Mouse (Mus musculus): ENCODE data around the gene Gm21885. TPM values are rescaled to one million over a fixed set of nuclear protein-coding genes. Genes with fewer than 3 reads are reported as not detected.
"Not testable (repeated sequence)": the region's sequence is repeated elsewhere in the genome, so short reads cannot be mapped to it uniquely, and the experiment has no call there.

Gene Gm21885
- not detected for total RNA-seq (2021)
- long read RNA-seq, experiment 1, result 0 reads
- long read RNA-seq, experiment 2, result 0 reads

DNA sequence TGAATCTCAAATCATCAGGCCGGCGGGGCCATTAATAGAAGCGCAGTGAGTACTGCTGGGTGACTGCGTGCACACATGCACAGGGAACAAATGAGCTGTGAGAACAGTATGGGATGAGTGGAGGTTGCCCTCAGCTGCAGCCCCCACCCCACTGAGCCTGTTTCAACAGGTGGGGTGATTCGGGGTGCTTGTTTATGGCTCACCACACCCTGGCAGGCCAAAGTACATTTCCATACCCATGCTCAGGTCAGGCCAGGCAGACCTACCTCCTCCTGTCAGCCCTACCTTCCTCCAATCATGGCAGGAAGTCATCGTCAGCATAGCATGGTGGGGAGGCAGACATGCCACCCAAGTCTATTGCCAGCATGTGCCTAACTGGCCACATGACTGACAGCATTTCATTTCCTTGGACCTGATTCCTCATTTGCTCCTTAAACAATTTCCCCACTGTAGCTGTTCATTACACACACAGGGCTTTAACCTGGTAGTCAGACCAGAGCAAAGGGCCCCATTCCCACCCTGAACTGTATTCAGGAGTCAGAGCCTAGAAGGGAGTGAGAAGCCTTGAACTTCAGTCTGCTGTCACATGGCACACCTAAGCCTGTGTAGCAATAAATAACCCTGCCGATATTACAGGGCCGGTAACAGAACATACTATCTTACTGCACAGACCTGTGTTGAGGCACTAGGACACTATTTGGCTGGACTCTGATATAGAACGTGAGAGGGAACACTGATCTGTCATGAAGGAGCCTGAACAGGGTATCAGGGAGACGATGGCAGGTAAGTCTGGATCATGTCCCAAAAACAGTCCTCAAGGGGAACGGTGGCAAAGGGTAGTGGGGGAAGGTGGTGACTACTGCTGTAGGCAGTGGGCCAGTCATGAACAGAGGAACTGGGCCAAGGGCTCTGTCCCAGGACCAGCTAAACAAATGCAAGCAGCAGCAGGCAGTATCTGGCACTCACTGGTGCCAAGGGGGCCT, at the start of gene Gm21885:
Gene Gm21885 (plus strand): TSS at position 675 of the 983 bp plus-strand sequence.
- no peak for DNase-seq

DNA sequence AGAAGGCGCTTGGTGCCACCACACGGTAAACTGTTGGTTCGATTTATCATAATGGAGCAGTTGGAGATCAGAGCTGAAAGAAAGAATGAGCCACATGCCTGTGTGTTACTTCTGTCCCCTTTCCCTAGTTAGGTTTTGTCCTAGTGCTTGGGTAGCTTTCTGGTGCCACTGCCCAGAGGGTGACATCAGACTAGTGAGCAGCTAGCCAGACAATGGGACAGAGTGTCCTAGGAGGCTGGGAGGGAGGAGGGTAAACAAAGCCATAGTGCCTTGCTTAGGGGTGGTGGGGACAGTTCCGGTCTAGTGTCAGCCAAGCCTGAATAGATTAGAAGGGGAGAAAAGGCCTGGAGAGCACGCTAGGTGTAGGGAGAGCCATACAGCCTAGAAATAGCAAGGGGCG, 48.3 kb upstream of the Gm21885 start:
- DNase-seq, result no peak

DNA sequence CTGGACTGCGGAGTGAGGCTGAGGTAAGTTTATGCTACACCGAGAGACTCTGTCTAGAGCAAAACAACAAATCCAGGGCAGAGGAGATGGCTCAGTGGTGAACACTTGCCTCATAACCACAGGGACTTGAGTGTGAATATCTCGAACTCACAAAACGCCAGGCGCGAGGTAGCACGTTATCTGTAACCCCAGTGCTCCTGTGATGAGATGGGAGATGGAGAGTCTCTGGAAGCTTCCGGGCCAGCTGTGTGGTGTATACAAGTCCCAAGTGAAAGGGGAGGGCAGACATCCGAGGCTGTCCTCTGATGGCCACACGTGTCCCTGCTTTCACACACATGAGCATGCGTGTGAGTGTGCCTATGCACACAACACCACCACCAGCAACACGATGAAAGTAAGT, 47.3 kb upstream of the Gm21885 start:
- DNase-seq, result no peak

DNA sequence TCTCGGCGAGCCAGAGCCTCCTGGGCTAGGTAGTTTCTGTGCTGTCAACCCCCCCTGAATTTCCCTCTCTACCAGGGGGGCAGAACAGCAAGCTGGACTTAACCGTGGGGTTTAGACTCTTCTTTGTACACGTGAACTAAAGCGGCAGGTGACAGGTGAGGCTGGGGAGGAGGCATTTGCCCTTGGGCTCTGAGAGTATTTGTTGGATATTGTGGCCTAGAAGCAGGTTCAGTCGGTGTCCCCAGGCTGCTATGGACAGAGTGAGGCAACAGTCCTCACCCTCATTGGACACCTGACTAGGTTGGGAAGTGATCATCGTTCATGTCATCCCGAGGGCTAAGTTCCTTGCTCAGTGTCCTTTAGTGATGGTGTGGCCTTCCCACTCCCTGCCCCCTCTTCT, 46.8 kb upstream of the Gm21885 start:
- no peak for DNase-seq

DNA sequence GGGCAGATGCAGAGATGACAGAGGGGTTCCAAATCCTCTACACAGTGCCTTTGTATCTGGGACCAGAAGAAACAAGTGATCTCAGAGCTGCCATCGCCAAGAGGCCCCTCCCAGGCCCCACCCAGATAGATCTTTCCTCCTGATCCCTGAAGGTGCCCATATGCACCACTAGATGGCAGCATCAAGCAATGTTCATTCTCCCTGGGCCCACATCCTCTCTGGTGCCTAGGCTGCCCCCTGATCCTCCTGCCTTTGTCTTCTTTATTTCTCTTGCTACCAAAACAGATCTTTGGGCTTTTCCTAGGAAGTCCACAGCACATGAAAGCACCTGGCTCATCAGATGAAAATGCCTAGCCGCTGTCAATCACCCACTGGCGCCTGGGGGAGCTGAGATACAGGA, 45.6 kb upstream of the Gm21885 start:
- DNase-seq, result peak; percentile 76

DNA sequence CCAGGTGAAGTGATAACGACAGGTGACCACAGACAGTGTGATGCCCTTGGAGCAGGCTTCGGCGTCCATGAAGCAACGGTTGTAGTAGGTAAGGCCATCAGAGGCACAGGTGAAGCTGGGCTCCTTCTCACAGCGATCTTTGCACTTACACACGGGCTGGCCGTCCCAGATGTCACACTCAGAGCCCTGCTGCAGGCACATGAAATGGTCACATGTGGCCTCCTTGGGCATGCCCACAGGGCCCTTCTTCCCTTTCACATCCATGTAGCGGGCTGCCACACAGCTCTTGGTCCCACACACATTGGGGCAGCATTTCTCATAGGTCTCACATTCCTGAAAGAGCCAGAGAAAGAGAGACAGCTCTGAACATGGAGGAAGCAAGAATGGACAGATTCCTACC, 42.9 kb upstream of the Gm21885 start:
- DNase-seq, result no peak

DNA sequence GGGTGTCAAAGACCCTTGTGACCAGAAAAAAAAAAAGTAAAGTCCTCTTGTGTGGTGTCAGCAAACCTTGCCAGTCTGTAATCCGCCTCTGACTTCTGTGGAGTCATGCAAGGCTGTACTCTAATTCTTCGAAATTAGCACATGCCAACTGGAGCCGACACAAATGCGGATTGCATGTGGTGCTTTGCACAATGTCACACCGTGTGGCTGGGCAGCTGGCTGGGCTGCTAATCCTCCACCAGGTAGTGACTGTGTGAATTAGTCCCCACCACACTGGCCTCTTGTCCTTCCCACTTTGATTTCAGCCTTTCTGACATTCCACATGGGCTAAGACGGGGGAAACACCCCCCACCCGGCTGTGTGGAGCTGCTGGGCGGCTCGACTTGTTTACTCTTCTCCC, 42.0 kb upstream of the Gm21885 start:
- DNase-seq, result no peak

DNA sequence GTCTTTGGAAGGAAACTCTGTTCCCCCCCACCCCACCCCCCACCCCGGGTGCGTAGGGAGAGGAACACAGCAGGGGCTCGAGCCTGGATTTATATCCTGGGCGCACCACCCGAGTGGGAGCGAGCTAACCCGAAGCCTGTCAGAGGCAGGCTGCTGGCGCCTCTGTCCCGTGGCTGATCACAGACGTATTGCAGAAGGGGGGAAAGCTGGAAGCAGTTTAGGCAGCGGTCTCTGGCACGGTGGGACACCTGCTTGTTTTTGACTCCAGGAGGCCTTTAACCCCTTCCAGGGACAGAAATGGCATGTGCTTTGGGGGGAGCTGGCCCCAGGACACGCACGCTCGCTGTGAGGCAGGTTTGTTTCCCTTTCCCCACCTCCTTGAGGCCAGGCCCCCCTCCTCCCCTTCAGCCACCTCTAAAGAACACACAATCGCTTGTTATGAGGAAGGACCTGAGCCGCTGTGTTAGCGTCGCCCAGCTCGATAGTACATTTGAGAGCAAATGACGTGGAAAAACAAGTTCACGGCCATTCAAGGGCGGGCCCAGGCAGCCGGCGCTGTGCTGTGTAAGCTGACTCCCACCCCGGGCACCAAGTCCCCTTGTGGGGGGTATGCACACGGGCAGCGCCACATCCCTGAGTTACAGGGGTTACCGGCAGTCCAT, 38.8 kb upstream of the Gm21885 start:
- peak; percentile 32 for DNase-seq

DNA sequence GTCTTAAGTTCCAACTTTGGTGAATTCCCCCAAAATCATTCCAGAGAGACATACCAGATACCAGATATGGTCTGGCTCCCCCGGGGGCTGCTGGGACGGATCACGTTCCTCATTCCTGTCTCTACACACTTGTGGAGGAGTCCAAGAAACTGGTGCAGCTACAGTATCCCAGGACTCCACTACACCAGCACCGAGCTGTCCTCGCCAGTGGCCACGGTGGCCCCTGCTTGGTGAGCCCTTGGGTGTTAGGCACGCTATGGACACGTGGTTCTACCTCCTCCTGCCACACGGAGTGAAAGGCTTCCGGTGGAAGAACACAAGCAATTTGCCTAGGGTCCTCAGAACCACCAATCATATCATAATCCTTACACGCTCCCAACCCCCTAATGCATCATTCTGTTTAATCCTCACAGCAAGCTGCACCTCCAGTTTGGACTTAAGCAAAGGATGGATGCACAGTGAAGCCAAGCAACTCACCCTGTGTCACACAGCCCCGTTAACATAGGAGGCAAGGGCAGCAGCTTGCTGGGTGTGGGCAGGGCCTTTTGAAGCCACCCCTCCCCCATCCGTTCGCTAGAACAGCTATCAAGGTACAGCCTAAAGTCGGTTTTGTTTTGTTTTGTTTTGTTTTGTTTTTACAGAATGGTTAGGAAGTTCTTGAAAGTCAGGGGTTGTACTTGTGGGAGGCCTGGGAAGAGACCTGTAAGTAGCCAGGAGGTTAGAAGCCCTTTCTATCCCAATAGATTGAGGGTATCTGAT, 38.1 kb upstream of the Gm21885 start:
- no peak for DNase-seq

DNA sequence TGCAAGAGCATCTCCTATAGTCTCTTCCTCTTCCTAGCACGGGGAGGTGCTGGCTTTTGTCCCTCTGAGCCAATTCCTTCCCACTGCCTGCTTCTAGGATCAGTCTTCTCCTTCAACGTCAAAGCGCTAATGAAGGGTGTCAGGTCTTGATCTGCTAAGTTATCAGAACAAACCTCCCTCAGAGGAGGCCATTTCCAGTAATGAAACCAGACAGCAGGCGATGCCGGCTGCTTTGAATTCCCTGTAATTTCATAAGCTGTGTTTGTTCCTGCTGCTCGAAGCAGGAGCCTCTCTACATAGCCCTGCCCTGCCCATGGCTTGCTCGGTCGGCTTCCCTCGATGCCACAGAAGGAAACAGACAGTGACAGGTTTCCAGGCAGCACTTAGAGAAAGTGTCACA, 37.3 kb upstream of the Gm21885 start:
- DNase-seq, result no peak

DNA sequence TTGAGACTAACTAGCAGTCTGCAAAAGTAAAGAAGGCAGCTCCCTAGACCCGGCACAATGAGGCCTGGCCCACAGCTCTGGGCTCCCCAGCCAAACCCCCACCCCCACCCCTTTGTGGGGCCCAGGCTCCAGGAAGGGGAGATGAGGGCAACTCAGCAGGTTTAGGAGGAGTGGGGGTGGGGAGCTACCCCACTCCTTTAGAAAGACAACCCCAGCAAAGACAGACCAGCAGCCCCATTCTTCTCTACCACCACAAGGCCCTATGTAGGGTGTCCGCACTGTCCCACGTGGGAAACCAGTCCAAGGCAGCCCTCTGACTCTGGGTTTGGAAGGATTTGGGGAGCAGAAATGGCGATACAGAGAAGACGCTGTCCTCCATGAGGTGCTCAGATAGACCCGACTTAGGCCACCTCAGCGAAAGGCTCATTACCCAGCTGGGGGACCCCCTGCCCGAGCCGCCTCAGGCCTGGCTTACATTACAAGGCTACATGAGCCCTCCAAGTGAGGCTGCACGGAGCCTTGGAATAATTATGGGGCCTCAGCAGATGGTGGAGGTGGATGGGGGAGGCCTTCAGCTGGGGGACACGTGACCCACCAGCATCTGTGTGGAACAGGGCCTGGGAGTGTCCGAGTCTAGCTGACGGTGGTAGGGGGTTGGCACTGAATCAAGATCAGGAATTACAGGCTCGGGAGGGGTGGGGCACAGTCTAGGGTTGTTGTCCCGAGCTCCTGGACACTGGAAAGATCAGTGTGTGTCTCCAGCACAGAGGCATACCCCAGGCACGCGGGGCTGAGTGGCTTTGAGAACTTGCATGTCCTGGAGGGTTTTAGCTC, 35.5 kb upstream of the Gm21885 start, which contains the start of gene Wfikkn2:
Gene Wfikkn2 (minus strand): TSS at position 51 of the 834 bp plus-strand sequence.
- no peak for DNase-seq

DNA sequence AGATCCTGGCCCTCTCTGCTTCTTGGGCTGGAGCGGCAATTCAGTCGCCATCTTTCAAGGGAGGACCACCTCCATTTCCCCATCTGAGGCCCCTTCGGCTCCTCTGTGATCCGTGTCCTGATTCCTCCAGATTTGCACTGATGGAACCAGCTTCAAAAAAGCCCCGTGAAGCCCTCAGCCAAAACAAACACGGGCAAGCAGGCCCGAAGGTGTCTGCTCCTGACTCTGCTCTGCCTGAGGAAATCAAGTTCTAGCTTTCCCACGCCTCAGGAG, 34.9 kb upstream of the Gm21885 start:
- no peak for DNase-seq

DNA sequence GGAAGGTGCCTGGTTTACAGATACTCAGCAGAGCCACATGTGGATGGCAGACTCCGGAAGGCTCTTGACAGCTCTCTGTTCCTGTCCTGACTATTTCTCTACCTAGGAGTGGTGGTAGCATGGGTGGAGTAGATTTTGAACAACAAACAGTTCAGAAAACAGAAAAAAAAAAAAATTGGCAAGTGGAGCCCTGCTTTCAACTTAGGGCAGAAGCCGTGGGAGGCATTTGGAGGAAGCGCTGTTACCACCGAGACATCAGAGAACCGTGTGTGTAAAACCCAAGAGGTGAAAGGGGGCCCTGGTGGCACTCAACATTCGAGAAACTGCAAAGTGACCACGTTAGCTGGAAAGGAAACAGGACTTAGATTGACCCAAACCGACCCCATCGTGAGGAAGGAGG, 28.5 kb upstream of the Gm21885 start:
- no peak for DNase-seq

DNA sequence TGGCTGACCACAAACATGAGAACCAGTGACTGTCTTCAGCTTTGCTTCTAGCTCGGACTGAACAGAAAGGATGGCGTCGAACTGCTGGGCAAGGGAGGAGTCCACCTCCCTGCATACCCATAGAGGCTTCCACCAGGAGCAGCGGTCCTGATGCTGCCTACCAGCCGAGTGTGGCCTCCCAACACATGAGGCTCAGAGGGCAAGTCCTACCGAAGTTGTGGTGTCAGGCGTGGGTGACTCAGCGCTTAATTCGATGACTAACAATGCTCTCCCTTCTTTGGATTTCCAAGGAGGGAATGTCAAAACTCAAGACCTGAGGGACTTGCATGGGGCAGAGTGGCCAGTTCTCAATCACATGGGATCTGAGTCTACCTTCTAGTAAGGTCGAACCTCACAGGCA, 28.0 kb upstream of the Gm21885 start:
- DNase-seq, result no peak

DNA sequence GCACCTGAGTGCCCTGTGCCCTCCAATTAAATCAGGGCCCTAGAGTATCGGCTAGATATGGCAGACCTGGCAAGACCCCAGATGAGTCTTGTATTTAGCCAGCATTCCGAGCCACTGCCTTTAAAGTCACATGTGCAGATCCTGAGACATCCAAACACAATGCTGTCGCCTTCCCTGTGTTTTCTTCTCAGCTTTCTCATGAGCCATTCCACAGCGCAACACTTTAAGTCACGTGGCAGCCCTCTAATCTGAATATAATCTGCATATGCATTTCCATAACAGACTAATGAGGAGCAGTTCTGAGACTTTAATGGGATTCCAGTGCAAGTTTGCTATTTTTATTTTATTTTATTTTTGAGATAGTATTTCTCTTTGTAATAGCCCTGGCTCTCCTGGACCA, 25.9 kb upstream of the Gm21885 start:
- no peak for DNase-seq

DNA sequence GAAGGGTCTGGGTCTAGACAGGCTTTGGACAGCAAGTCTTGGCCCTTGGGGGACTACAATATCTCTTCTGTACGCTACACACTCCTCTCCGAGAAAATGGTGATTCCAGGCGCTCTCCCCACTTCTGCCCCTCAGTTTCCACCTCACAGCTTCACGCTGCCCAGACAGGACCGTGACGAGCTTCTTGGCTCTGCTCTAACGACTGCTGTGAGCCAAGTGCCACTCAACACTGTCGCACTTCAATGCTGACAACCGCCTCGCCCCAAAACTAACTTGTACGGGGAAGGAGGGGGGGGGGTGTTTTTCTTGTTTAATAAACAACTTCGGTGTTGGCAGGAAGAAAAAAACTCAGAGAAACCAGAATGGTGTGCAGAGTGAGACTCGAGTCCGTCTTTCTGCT, 23.7 kb upstream of the Gm21885 start:
- no peak for DNase-seq

DNA sequence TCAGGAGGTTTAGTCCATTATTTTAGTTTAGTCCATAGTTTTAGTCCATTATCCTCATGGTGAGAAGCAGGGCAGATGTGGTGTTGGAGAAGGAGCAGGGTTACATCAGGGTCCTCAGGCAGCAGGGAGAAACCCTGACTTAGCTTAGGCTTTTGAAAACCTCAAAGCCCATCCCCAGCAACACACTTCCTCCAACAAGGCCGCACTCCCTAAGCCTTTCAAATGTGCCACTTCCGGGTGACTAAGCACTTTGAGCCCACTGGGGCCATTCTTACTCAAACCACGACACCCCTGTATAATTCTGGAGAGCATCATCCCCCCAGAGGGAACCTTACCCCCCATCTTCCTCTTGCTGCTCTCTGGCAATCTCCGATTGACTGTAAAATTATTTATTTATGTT, 21.9 kb upstream of the Gm21885 start:
- no peak for DNase-seq

DNA sequence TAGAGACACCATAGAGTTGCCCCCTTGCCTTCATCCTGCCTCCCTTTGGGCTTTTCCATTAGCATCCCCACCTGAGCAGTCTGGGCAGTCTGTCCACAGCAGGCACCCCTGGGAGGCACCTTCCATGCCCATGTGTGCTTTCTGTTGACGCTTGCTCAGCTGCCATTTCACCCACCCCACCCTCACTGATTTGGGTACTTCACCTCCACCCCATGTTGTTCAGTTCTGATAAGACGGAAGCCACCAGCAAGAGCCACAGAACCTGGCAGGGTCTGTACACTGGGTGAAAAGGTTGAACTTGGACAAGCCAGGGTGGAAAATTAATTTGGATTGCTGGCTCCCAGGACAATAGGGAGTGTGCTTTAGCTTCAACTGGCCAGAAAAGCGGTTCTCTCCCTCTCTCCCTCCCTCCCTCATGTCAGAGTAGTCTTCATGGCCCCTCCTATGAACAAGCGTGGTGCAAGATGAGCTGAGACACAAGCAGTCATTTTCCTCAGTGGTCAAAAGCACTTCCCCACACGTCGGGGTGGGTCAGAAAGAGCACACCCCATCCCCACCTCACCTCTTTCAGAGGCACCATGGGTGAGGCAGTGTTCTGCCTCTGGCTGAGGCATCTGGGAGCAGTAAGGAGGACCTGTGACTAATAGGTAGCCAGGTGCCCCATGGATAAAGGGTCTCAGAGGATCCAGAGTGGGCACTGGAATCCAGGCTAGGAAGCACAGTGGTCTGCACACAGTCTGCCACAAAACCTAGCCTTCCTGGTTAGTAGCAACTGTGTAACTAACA, 19.9 kb upstream of the Gm21885 start:
- DNase-seq, result no peak

DNA sequence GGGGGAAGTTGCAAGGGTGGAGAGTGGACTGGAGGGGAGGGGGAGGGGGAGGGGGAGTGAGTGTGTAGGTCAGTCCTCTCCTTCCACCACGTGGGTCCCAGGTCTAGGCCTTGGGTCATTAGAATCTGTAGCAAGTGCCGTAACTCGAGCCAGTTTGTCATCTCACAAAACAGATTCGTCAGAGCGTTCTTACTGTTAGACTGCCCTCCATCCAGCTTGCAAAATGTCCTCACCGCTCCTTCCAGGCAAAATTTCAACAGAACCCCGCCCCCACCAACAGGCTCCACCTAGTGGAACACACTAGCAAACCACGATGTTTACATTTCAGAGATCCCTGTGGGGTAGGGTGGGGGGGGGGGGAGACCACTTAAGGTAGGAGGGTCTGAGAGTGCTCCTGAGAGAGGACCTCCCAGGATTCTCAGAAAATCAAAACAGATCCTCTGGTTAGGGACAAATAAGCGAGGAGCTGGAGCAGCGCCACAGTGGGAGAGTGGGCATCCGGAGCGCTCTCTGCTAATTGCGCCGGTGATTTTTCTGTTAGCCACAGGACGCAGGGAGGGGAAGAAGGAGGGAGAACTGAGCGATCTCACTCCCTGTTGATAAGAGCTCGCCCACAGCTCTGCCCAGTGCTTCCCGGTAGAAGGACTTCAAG, 16.4 kb upstream of the Gm21885 start:
- peak; percentile 34 for DNase-seq

DNA sequence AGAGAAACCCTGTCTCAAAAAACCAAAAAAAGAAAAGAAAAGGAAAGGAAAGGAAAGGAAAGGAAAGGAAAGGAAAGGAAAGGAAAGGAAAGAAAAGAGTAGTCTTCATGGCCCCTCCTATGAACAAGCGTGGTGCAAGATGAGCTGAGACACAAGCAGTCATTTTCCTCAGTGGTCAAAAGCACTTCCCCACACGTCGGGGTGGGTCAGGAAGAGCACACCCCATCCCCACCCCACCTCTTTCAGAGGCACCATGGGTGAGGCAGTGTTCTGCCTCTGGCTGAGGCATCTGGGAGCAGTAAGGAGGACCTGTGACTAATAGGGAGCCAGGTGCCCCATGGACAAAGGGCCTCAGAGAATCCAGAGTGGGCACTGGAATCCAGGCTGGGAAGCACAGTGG, 15.5 kb upstream of the Gm21885 start:
- not testable (repeated sequence) for DNase-seq

DNA sequence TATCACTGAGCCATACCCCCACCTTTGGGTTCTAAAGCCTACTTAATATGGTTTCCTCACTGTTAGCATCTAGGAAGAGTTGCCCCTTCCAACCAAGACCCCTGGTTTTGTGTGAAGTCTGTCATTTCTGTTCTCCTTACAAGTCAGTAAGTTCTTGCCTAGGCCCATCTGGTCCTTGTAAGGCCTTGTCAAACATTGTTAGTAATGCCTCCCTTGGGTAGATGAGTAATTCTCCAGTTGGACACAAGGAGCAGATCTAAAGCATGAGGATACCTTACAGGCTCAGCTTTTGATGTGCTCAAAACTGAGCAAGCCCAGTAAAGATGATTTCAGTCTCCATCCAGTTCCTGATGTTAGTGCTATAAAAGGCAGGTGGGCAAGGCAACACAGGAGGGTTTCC, 12.9 kb upstream of the Gm21885 start:
- no peak for DNase-seq
